Comparison of ENCODE assay signal across 36 mouse cellular contexts in genomic region chr19:60455791-60456190, GRCm38 (mm10). TPM values are rescaled to one million over a fixed set of nuclear protein-coding genes. Genes with fewer than 3 reads are reported as not detected.
"Had no signal": no experiment of that assay in that cellular context is flagged by ENCODE, and none has a peak within 500 bp of the region (broad histone marks: within the 10 kb centered on the region; RNA-seq: fewer than 3 reads in every experiment).

No protein-coding gene starts in this region.

- H3K9me3 ChIP-seq: heart, embryonic 13.5 days; heart, embryonic 15.5 days; hindbrain, embryonic 13.5 days; hindbrain, embryonic 15.5 days; limb, embryonic 13.5 days; limb, embryonic 15.5 days; liver, embryonic 12.5 days had no signal

- H3K36me3 ChIP-seq: heart, embryonic 13.5 days; heart, embryonic 15.5 days; hindbrain, embryonic 13.5 days; hindbrain, embryonic 15.5 days; limb, embryonic 13.5 days; limb, embryonic 15.5 days; liver, embryonic 12.5 days had no signal

- H3K27me3 ChIP-seq: heart, embryonic 13.5 days; heart, embryonic 15.5 days; hindbrain, embryonic 13.5 days; hindbrain, embryonic 15.5 days; limb, embryonic 13.5 days; limb, embryonic 15.5 days; liver, embryonic 12.5 days had no signal

- DNase-seq: gastrocnemius, postnatal 14 days; gastrocnemius, postnatal 36 days; heart, adult 18-20 months; heart, postnatal 14 days; heart, postnatal 36 days; kidney, adult 18-20 months; kidney, adult 8-10 months; kidney, postnatal 10 days; kidney, postnatal 25 days; kidney, postnatal 4 days; left cerebral cortex, postnatal 4 days had no signal

- ATAC-seq: hindbrain, postnatal 0 days; intestine, embryonic 16.5 days; liver, embryonic 12.5 days had no signal

- H3K4me1 ChIP-seq: heart, embryonic 15.5 days; hindbrain, embryonic 13.5 days; hindbrain, embryonic 15.5 days; limb, embryonic 13.5 days; limb, embryonic 15.5 days; liver, embryonic 12.5 days had no signal

- H3K27ac ChIP-seq: heart, embryonic 13.5 days; heart, embryonic 15.5 days; hindbrain, embryonic 13.5 days; hindbrain, embryonic 15.5 days; hindbrain, postnatal 0 days; layer of hippocampus, adult 2 months; left cerebral cortex, adult 2 months; limb, embryonic 13.5 days; limb, embryonic 15.5 days; liver, embryonic 12.5 days; liver, embryonic 14.5 days had no signal

- H3K4me3 ChIP-seq: heart, embryonic 13.5 days; heart, embryonic 15.5 days; hindbrain, embryonic 13.5 days; hindbrain, embryonic 15.5 days; layer of hippocampus, adult 2 months; left cerebral cortex, adult 2 months; limb, embryonic 13.5 days; limb, embryonic 15.5 days; liver, embryonic 12.5 days had no signal

- H3K9ac ChIP-seq: heart, embryonic 13.5 days; heart, embryonic 15.5 days; hindbrain, embryonic 13.5 days; hindbrain, embryonic 15.5 days; limb, embryonic 13.5 days; limb, embryonic 15.5 days; liver, embryonic 12.5 days; liver, embryonic 14.5 days had no signal

- H3K4me2 ChIP-seq: heart, embryonic 11.5 days; heart, embryonic 13.5 days; heart, embryonic 15.5 days; hindbrain, embryonic 13.5 days; hindbrain, embryonic 15.5 days; limb, embryonic 13.5 days; limb, embryonic 15.5 days; liver, embryonic 12.5 days had no signal

RNA-seq across cellular contexts. Expression of gene Prlhr, which starts 12.3 kb away (rescaled TPM):
- total RNA-seq: gastrocnemius, adult 18-20 months; gastrocnemius, adult 8-10 months; gastrocnemius, postnatal 14 days; gastrocnemius, postnatal 36 days; heart, adult 18-20 months; heart, postnatal 14 days; heart, postnatal 36 days; hematopoietic stem cell, adult 5-6 weeks; left cerebral cortex, adult 2 months; left cerebral cortex, postnatal 25 days; liver, adult 2 months had no signal
- polyA plus RNA-seq: gonadal fat pad, adult 2 months; heart, embryonic 11.5 days; heart, embryonic 13.5 days; heart, embryonic 15.5 days; heart, postnatal 0 days; hindbrain, embryonic 11.5 days; intestine, embryonic 14.5 days; intestine, embryonic 16.5 days; kidney, embryonic 14.5 days; kidney, embryonic 16.5 days; limb, embryonic 11.5 days; limb, embryonic 13.5 days; limb, embryonic 15.5 days; liver, adult 2 months; liver, embryonic 12.5 days; liver, embryonic 14.5 days had no signal
